Mouse (Mus musculus) c-Kit-positive CD71-negative TER-119-negative erythroid progenitor cells, embryonic 14.5 days (primary cell): ENCODE data around the gene Wwc1.

Source experiments
- DNase-seq: peaks from one replicate; pipeline ENCODE4 v3.0.0-alpha.2; 2013; ENCODE audit warnings: low read depth

Wwc1 gene

GRCm38 (mm10) chr11:35980411-35980917 is at the start of gene Wwc1:
TSS of gene Wwc1 (minus strand) at chr11:35980527.
- no peak for DNase-seq

DNA sequence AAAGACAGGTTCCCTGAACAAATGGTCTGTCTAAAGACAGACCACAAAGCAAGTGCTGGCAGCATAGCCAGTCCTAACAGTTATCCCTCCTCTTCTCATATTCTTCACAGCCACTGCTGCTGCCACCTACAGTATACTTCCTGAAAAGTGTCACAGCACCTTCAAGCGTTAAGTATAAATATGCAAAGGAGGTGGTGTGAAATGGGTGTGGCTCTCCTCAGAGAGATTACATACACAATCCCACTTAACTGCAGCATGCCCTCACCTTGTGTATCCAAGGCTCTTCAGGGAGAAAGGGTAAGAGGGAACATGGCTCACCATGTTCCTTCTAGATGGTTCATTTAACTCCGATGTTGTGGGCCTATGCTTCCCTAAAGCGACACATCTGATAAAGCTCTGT is 39.7 kb upstream of the Wwc1 start:
- DNase-seq, result no peak

DNA sequence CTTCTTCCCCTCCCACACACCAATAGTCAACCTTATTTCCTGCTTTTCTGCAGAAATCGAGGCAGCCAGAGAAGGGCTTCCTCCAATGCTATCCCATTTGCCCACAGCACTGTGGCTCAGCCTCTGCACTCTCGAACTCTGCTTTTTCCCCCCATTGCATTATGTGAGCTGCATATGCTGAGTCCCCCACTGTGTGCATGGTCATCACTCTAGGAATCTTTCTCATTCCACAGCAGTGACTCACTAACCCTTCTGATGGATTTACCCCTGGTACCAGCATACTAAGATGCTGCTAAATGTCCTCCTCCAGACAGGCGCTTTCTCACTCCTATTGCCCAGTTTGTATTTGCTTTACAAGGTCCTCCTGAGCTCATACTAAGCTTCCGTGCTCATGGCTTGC is 32.9 kb upstream of the Wwc1 start:
- no peak for DNase-seq

DNA sequence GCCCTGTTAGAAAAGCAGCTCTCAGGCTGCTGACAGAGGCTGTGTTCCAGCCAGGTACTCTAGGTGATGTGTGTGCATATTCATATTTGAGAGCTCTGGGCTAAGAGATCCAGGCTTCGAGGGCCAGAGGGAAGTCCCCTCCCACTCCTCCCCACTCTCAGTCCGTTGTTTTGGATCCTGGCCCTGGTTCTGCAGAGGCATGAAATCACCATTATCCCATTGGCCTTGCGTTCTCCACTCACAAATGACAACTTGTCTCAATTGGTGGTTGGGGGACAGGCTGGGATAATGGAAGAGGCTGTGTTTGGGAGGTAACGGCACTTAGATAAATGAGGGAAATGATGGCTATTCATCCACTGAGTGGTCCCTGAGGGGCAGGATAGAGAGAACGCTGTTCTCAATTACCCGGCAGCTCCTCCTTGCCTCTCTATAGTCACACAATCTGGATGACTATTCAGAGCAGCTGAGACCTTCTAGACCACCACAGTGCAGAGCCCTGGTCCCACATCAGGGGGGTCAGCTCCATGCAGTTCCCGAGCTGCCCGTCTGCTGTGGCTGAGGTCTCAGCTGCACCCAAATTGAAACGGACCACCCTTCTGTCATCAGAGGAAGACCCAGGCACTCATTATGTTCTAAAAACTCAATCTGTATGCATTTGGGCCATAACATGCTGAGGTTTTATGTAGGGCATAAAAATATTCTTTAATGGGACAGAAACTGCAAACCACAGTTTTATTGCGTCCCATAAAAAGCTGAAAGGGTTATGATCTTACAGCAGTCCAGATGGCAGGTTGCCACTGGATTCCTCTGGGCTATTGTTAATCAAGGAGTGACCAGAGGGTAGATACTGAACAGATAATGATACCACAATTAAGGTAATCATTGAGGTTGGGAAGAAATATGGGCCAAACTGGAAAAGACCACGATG is 29.2 kb upstream of the Wwc1 start:
- DNase-seq, result no peak

DNA sequence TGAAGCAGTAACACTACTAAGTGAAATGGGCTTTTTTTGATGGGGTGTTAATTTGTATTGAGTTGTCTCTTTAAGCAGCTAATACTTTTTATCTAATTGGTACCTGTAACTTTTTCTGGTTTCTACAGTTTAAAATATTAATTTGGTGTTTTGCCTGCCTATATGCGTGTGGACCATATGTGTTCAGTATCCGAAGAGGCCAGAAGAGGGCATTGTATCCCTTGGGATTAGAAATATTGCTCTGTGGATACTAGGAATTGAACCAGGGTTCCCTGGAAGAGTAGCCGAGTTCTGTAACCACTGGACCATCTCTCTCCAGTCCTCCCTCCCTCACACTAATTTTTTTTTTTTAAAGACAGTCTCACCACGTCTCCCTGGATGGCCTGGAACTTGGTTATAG is 22.6 kb upstream of the Wwc1 start:
- DNase-seq, result no peak

DNA sequence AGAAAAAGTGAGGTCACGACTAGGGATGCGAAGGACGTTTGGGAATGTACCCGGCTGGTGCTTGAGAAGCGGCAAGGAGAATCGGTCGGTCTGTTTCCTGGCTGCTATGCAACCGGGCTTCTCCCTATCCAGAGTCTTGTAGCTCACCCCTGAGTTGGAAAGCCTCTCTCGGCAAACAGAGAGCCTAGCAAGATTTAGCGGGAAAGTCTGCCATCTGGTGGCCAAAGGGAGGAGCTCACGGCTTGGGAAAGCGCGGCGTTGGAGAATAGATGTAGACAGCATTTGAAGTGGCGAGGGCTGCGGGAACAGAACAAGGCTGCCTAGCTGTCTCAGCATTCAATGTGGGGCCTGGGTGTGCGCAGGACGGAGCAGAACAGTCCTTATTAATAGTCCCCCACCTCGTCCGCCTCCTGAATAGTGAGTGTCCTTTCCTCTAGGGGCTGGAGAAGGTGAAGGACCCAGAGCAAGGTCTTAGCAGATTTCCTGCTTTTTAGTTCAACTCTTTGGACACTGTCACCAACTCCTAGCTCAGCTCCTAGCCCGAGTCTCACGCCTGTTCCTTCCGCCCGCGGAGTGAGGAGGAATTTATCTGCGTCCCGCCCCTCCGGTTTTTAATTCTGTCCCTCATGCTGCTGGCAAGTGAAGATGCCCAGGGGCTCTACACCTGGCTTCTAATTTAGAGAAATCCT is 21.1 kb upstream of the Wwc1 start:
- peak; percentile 82 for DNase-seq

DNA sequence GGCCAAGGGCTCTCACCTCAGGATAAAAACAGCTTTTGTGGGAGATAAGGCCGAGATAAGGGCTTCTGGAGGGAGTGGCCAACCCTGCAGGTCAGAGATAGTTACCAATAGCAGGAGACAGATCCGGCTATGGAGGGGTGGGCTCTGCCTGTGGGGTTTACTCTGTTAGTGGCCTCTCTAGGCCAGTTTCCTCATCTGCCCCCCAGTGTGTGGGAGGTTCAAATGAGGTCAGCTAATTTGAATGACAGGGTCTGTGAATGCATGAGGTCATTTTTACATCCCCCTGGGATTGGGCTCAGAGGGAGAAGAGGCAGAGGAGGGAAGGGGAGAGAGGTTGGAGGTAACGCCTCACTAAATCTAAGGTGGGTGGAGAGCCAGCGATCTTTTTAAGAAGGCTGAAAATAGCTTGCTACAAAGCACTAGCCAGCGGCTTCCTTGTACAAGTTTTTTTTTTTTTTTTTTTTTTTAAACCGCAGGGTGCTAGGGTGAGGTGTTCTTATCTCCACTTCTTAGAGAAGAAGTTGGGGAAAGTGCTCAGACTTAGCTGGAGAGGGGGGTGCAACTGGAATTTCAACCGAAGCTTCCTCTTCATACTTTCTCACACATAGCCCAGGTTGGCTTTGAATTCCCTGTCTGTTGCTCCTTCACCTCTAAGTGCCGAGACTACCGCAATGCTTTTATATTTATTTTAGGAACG is 20.4 kb upstream of the Wwc1 start:
- DNase-seq, result no peak

DNA sequence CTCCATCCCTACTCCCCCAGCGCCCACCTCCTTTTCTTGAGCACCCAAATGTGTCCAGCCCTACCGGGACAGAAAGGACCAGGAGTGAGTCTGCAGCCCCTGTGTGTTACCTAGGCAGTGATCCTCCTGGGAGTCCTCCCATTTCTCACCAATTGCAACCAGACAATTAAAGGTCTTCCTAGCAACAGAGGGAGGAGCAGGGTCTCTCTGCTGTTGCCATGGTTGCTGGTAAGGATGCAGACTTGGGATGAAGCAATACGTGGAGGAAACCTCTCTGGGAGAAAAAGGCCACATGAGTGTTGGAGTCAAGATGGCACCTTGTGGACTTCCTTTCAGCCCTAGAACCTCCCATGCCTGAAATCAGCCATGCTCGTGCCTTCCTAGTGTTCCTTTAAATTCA is 19.7 kb upstream of the Wwc1 start:
- DNase-seq, result no peak

DNA sequence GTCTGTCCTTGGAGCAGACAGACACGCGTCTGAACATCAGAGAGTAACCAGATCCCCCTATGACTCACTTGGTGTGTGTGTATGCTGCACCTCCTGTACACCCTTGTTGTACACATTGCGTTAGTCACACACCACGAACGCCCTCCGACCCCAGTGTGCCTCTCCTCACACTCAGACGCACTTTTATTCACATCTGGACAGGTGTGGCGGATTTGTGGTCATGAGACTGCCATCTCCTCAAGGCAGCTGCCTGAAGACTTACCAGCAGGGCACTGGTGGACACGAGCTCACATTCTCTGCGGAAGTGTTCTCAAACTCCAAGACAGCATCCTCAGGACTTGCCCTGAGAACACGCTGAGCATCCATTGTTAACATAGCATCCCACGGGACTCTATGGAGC is 17.7 kb upstream of the Wwc1 start:
- DNase-seq, result no peak

- DNase-seq, result no peak
Measured at GRCm38 (mm10) chr11:35995310-35995709, 15.0 kb upstream of the Wwc1 start.

DNA sequence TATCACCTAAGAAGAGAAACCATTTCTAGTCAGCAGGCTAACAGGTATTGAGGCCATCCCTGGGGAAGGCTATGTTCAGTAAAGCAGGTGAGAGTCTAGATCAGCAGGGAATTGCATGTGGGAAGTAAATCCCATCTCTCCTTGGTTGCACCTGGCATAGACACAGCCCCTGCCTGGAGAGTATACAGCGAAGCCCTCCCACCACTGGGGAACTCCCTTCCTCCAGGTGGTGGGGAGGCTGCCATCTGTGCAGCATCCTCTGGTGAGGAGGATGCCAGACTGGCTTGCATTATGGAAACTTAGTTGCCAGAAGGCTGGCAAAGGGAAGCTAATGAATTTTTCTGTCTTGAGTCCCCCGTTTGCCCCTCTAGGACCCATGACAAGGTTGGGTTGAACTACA is 11.5 kb upstream of the Wwc1 start:
- DNase-seq, result no peak

DNA sequence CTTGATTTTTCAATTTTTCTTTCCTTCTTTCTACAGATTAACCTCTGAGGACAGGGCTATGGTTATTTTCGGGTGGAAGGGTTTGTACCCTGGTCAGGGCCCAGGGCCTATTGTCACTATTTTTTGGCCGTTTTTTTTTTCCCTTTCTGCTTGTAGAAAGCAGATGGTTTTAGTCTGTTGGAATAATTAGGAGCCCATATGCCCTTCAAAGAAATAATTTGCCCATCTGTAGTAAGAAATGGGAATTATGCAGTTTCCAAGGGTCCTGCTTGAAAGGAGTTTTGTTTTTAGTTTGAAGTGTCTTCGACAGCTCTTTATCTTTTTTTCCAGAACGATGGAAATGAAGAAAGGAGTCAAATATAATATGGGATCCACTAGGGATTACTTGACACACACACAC is 9.6 kb upstream of the Wwc1 start:
- no peak for DNase-seq

DNA sequence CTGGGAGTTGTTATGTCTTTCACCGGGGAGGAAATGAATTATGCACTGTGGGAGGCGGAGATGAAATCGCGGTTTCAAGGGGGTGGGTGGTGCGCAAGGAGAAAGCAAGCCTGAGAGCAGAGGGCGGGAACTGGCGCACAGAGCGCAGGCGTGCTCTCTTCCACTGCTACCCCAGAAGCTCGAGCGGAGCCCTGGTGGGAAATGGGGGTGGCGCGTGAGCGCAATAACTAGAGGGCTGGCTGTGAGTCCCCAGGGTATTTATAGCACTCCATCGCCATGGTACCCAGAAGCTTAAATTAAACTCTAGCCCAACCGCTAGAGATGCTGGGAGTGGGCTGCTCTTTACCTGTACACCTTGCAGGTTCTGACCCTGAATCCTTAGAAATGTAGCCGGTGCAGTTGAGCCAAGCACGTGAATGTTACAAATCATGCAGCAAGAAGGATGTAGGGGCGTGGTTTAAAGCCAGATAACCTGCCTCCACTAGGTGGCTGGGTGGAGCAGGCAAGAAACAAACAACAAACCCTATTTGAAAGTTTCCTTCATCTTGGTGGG is 5.6 kb upstream of the Wwc1 start:
- peak; percentile 36 for DNase-seq

GRCm38 (mm10) chr11:35982734-35983133 is 2.4 kb upstream of the Wwc1 start:
- no peak for DNase-seq

- no peak for DNase-seq
Measured at GRCm38 (mm10) chr11:35979733-35980410, 455 bp downstream of the Wwc1 start.

DNA sequence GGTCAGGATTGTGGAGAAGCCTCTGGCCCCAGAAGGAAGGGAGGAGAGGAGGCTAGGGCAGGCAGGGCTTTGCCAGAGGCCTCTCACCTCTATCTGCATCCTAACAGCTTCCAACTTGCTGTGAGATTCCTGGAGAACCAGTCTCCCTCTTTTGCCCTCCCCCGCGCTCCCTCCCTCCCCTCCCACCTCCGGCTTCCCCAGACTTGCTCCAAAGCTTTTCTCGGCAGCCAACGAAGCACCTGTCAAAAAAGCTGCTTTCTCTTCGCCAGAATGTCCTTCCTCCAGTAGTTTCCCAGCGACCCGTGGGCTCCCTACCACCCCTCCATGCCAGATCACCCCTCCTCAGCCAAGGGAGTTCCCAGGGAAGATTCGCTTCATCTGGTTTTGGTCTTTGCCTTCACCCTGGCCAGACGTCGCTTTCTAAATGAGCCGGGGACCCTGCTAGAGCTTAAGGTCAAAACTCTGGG is 1.0 kb downstream of the Wwc1 start:
- DNase-seq, result no peak

GRCm38 (mm10) chr11:35977796-35978195 is 2.5 kb downstream of the Wwc1 start:
- DNase-seq, result no peak

DNA sequence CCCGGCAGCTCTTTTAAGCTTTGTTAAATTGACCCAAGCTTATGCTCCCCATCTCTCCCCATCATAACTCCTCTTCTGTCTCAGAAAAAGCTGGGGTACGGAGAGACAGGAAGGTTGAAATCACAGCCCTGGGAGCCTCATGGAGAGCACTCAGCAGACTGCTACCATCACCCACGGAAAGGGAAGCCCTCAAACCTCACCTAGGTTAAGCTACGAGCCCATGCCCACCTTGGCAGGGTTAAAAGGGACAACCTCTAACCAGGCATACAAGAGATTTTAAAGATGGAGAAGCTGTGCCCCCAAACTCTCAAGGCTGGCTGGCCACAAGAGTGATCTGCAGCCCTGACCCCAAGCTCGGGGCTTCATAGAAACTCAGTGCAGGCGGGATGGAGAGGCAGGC is 3.2 kb downstream of the Wwc1 start:
- DNase-seq, result no peak

DNA sequence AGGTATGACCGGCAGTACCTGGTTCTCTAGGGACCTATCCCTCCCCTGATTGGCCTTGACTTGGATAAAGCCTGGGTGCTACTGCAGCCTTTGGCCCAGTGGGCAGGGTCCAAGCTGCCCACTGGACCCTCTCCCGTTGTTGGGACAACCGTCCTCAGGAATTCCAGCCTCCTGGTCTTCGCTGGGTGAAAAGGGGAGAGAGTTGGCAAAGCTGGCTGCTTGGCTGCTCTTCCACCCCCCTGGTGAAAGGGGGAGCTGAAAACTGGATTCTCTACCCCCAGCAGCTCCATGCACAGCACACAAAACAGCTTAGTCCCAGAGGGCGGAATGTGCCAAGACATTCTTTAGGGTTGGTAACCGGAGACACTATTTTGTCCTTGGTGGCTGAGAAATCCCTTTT is 3.8 kb downstream of the Wwc1 start:
- no peak for DNase-seq

- no peak for DNase-seq
Measured at GRCm38 (mm10) chr11:35974632-35975450, 5.5 kb downstream of the Wwc1 start.

DNA sequence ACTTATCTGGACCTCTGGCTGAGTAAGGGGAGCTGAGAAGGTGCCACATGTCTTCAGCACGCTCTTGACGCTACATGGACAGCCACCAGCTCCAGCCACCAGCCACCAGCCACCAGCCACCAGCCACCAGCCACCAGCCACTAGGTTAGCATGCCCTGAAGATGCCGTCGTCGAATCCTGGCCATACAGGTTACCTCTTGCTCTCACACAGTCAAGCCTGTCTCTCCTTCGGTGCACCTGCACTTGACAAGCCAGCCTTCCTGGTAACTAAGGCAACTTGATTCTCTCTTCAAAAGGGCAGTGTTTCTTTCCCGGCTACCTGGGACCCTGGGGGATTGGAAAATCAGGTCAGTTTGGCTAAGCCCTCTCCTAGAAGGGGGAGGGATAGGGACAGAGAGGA is 7.2 kb downstream of the Wwc1 start:
- DNase-seq, result no peak
